Mouse (Mus musculus): Measurements from ENCODE around the gene C1qtnf5.
A peak's percentile ranks its signal among the peaks of the same experiment; 100 is the strongest.

Gene C1qtnf5

GRCm38 (mm10) chr9:44078955-44079756 lies 27.9 kb upstream of the C1qtnf5 start:
- DNase-seq (ENCODE audit: inconsistent age in 2 of 2, low spot score in 1 of 2), result peak; percentile 94 to 95

- DNase-seq (ENCODE audit: inconsistent age in 2 of 2, low spot score in 1 of 2), result peak; percentile 29 to 41
These were observed 26.9 kb upstream of the C1qtnf5 start for GRCm38 (mm10) chr9:44079997-44080780.

- DNase-seq (ENCODE audit: inconsistent age in 2 of 2, low spot score in 1 of 2), result peak; percentile 45 to 62
These were observed 26.1 kb upstream of the C1qtnf5 start for GRCm38 (mm10) chr9:44080953-44081352.

- no peak for DNase-seq (ENCODE audit: inconsistent age in 2 of 2, low spot score in 1 of 2)
These were observed 25.5 kb upstream of the C1qtnf5 start for GRCm38 (mm10) chr9:44081581-44081980.

GRCm38 (mm10) chr9:44082266-44082665 lies 24.8 kb upstream of the C1qtnf5 start:
- DNase-seq (ENCODE audit: inconsistent age in 2 of 2, low spot score in 1 of 2), result no peak

- peak; percentile 46 to 64 for DNase-seq (ENCODE audit: inconsistent age in 2 of 2, low spot score in 1 of 2)
These were observed 23.5 kb upstream of the C1qtnf5 start for GRCm38 (mm10) chr9:44083392-44084121.

- no peak for DNase-seq (ENCODE audit: inconsistent age in 2 of 2, low spot score in 1 of 2)
These were observed 22.8 kb upstream of the C1qtnf5 start for GRCm38 (mm10) chr9:44084236-44084635.

- peak; percentile 97 to 99 for DNase-seq (ENCODE audit: inconsistent age in 2 of 2, low spot score in 1 of 2)
These were observed 22.3 kb upstream of the C1qtnf5 start for GRCm38 (mm10) chr9:44084659-44085229.

GRCm38 (mm10) chr9:44085276-44085675 lies 21.8 kb upstream of the C1qtnf5 start:
- no peak for DNase-seq (ENCODE audit: inconsistent age in 2 of 2, low spot score in 1 of 2)

- peak; percentile 86 to 89 for DNase-seq (ENCODE audit: inconsistent age in 2 of 2, low spot score in 1 of 2)
These were observed 21.0 kb upstream of the C1qtnf5 start for GRCm38 (mm10) chr9:44085741-44086665.

GRCm38 (mm10) chr9:44086960-44087359 lies 20.1 kb upstream of the C1qtnf5 start:
- DNase-seq (ENCODE audit: inconsistent age in 2 of 2, low spot score in 1 of 2), result peak in 1 of 2 experiments; percentile 40

- DNase-seq (ENCODE audit: inconsistent age in 2 of 2, low spot score in 1 of 2), result peak; percentile 60 to 77
These were observed 19.1 kb upstream of the C1qtnf5 start for GRCm38 (mm10) chr9:44087761-44088455.

GRCm38 (mm10) chr9:44088877-44089608 lies 18.0 kb upstream of the C1qtnf5 start:
- DNase-seq (ENCODE audit: inconsistent age in 2 of 2, low spot score in 1 of 2), result no peak

GRCm38 (mm10) chr9:44093612-44094503 lies 13.2 kb upstream of the C1qtnf5 start:
- peak; percentile 82 to 90 for DNase-seq (ENCODE audit: inconsistent age in 2 of 2, low spot score in 1 of 2)

GRCm38 (mm10) chr9:44094737-44095136 lies 12.3 kb upstream of the C1qtnf5 start:
- DNase-seq (ENCODE audit: inconsistent age in 2 of 2, low spot score in 1 of 2), result no peak

GRCm38 (mm10) chr9:44095781-44096180 lies 11.3 kb upstream of the C1qtnf5 start:
- no peak for DNase-seq (ENCODE audit: inconsistent age in 2 of 2, low spot score in 1 of 2)

GRCm38 (mm10) chr9:44096536-44096935 lies 10.5 kb upstream of the C1qtnf5 start:
- DNase-seq (ENCODE audit: inconsistent age in 2 of 2, low spot score in 1 of 2), result peak; percentile 73 to 84

- DNase-seq (ENCODE audit: inconsistent age in 2 of 2, low spot score in 1 of 2), result no peak
These were observed 5.6 kb upstream of the C1qtnf5 start, which contains the start of gene Mfrp for GRCm38 (mm10) chr9:44101490-44101889. TSS of gene Mfrp (plus strand) at chr9:44101729.
